Mouse (Mus musculus): ENCODE data around the gene Plcz1. TPM values are rescaled to one million over a fixed set of nuclear protein-coding genes. Genes with fewer than 3 reads are reported as not detected.

The Plcz1 gene
- not detected in 2 replicates for polyA plus RNA-seq (2015; fragmentation: Nextera tagmentation; extraction: Ambion mirVana)

GRCm38 (mm10) chr6:140041357-140041756 lies at the start of gene Plcz1:
Gene Plcz1 (minus strand): TSS chr6:140041457.

GRCm38 (mm10) chr6:140040952-140041351 lies 305 bp downstream of the Plcz1 start, which contains the start of gene Capza3:
Gene Capza3 (plus strand): TSS chr6:140041252.

Other genes with a start within 250 kb of the Plcz1 start
- not detected in 2 replicates for gene Capza3, start 205 bp downstream of the Plcz1 start, polyA plus RNA-seq (2015; fragmentation: Nextera tagmentation; extraction: Ambion mirVana)